Mouse (Mus musculus) cerebellum, adult 2 months (tissue): ENCODE measurements around the gene Gm266. TPM values are rescaled to one million over a fixed set of nuclear protein-coding genes. Genes with fewer than 3 reads are reported as not detected.

Source experiments
- DNase-seq, 2 experiments: peaks; one replicate each; pipeline ENCODE4 v3.0.0; 2021
- H3K27ac ChIP-seq: fragments of 200-500 bp; 2 replicates; pipeline ENCODE4 v1.5.1; 2012; ENCODE audit warnings: low read length, control low read depth, inconsistent platforms; ENCODE audit not compliant: insufficient read depth
- H3K27me3 ChIP-seq: fragments of 200-500 bp; 2 replicates; pipeline ENCODE4 v1.6.1; 2012; ENCODE audit warnings: inconsistent platforms, mild to moderate bottlenecking, low read length, moderate library complexity; ENCODE audit not compliant: control insufficient read depth, insufficient read depth
- H3K4me1 ChIP-seq: fragments of 200-500 bp; 2 replicates; pipeline ENCODE4 v1.6.1; 2011; ENCODE audit warnings: low read length; ENCODE audit not compliant: control insufficient read depth, insufficient read depth
- H3K4me3 ChIP-seq: fragments of 200-500 bp; replicated peaks from 2 replicates; pipeline ENCODE3; 2011; ENCODE audit warnings: mild to moderate bottlenecking, low read depth, low read length, control low read depth; ENCODE audit not compliant: insufficient read depth
- CTCF ChIP-seq: fragments of 200-500 bp; IDR thresholded peaks from 2 replicates; pipeline ENCODE4 v1.5.1; 2011; ENCODE audit warnings: low read depth, mild to moderate bottlenecking, control low read depth, low read length, moderate library complexity, borderline replicate concordance; ENCODE audit not compliant: insufficient read depth
- POLR2A ChIP-seq: fragments of 200-500 bp; IDR thresholded peaks from 2 replicates; pipeline ENCODE4 v1.6.1; 2011; ENCODE audit warnings: low read length, control low read depth, borderline replicate concordance; ENCODE audit not compliant: insufficient read depth
- WGBS: fragments of 180-500 bp; shearing (Covaris S2); methylation state at CpG from one replicate; pipeline ENCODE4 v1.1.7; 2018; 5-methylcytosine and 5-hydroxymethylcytosine counted together
- polyA plus RNA-seq: library from polyadenylated mRNA; depleted of rRNA; stranded (reverse); fragments of >200 nt; gene quantifications from 2 replicates; pipeline ENCODE4 v1.2.3, GENCODE M21; 2012

The Gm266 gene
- polyA plus RNA-seq, 1 experiment: 11.2 TPM

DNA sequence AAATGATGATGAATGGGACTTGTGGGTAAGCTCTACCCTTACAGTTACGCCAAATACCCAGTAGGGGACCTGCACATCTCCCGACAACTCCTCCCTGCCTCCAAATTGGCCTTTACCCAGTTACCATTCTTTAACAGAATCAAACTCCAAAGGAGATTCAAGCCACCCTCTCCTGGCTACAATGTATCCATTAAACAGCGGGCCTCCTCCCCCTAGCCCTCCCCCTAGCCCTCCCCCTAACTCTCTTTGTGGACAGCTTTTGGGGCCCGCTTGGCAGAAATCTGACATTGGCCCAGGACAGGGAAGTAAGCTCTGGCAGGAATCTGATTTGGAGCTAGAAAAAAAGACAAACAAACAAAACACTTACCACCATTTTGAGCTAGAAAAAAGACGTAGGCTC lies 14.0 kb upstream of the Gm266 start:
- Histone ChIP-seq H3K27ac (no peak overlapping the region), H3K4me1 (no peaks in the 10 kb centered on the region), H3K27me3 (no peaks in the 10 kb centered on the region), H3K4me3 (no peak overlapping the region)
- TF ChIP-seq POLR2A (no peak), CTCF (no peak)
- 45% methylated on average over 5 of the region's 5 CpGs for WGBS
- no peak for DNase-seq

DNA sequence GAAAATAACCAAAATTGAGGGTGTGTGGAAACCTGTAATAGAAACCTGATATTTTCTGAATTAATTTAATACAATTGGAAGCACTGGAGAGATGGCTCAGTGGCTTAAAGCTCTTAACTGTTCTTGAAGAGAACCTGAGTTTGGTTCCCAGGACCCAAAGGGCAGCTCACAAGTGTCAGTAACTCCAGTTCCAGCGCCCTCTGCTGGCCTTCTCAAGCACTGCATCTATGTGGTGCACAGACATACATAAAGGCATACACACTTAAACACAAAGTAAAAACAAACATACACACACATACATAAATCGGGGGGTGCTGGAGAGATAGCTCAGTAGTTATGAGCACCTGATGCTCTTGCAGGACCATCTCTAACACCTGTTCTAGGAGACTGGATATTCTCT lies 11.5 kb upstream of the Gm266 start:
- H3K4me3 ChIP-seq: no peak overlapping the region
- DNase-seq: no peak
- H3K27me3 ChIP-seq: no peaks in the 10 kb centered on the region
- 53% methylated on average over 2 of the region's 2 CpGs for WGBS
- no peak overlapping the region for H3K27ac ChIP-seq
- H3K4me1 ChIP-seq: no peaks in the 10 kb centered on the region
- TF ChIP-seq POLR2A (no peak), CTCF (peak; percentile 28; the same call in 1 of the 2 replicates)

DNA sequence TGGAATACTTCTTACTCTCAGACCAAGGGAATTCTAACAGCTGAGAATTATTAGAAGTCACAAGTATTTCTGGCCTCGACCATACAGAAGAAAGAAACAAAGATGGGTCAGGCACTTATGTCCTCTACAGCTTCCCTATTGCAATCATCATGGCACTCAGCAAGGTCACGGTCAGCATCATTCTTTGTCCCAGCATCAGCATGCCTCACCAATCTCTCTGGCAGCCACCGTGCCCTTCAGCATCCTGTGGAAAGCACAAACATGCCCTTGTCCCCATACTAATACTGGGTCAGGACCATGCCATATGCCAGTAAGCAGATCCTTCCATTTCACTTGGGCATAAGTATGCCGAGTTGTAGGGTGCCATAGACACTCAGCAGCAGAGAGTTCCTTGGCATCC lies 9.3 kb upstream of the Gm266 start:
- Histone ChIP-seq H3K4me1 (no peaks in the 10 kb centered on the region), H3K27me3 (no peaks in the 10 kb centered on the region), H3K27ac (no peak overlapping the region), H3K4me3 (no peak overlapping the region)
- WGBS: 58% methylated on average over 4 of the region's 4 CpGs
- TF ChIP-seq POLR2A (no peak), CTCF (no peak)
- no peak for DNase-seq

DNA sequence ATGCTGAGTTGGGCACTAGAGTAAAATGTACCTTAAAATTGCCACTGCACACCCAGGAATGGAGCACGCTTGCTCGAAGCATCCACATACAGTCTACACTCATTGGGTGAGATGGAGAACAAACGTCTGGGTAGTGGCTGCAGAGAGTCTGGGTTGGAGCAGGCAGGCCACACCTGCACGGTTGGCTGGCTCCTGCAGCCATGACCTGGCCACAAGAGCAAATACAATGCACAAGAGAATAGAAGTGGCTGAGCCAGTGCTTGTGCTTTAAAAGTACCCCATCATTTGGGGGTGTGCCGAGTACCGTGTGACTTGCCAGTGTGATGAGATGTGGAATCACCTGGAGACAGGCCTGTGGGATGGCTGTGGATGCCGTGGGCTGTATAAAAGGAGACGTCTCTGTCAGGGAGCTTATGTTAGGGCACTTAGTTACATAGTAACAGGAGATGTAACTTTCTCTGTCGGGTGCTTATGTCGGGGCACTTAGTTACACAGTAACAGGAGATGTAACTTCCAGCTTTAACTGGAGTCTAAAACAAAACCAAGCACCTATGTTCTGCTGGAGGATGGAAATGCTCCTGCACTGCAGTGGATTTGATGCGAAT lies 3.7 kb upstream of the Gm266 start:
- Histone ChIP-seq H3K4me1 (no peaks in the 10 kb centered on the region), H3K27ac (no peak overlapping the region), H3K4me3 (no peak overlapping the region), H3K27me3 (no peaks in the 10 kb centered on the region; the same call in 1 of the 2 replicates)
- TF ChIP-seq POLR2A (no peak), CTCF (no peak)
- DNase-seq: no peak
- WGBS: 76% methylated on average over 11 of the region's 11 CpGs

DNA sequence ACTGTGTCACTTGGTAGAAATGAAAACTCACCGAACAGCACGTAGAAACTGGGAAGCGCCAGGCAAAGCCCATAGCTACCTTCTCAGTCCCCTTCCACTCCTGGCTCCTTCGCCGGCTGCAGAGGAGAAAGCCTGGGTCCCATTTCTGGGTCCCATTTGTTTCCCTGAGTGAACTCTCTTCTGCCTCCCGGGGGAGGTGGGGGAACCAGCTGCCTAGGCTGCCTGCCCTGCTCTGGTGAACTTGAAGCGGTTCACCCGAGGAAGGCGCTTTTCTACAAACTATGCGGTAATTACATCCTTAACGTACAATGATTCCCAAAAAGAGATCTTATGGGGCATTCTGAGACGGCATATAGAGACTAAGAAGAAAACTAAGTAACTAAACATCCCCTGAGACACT lies 832 bp upstream of the Gm266 start:
- Histone ChIP-seq H3K27me3 (no peaks in the 10 kb centered on the region; the same call in 1 of the 2 replicates), H3K4me3 (no peak overlapping the region), H3K4me1 (no peaks in the 10 kb centered on the region), H3K27ac (no peak overlapping the region)
- DNase-seq: no peak
- 16% methylated on average over 12 of the region's 12 CpGs for WGBS
- TF ChIP-seq POLR2A: no peak
- no peak for TF ChIP-seq CTCF

DNA sequence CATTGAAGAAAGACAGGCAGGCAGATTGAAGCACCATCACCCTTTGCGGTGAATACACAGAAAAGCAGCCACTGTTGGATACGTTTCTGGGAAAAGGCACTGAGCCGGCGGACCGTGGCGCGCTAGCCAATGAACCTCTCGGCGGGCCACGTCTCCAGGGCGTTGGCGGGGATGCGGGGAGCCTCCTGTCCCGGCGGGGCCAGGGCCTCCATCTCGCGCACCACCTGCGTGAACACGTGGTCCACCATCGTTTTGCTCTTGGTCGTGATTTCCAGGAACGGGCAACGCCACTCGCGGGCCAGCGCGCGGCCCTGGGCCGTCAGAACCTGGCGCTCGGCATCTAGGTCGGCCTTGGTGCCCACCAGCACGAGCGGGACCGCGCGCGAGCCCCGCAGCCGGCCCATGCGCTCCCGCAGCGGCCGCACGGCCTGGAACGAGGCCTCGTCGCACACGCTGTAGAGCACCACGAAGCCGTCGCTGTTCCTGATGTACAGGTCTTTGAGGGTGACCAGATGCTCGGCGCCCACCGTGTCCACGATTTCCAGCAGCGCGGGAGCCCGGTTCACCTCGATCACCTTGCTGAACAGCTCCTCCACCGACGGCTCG lies 474 bp downstream of the Gm266 start:
- Histone ChIP-seq H3K27me3 (no peaks in the 10 kb centered on the region; the same call in 1 of the 2 replicates), H3K27ac (no peak overlapping the region), H3K4me3 (peak overlapping the region; percentile 20), H3K4me1 (peaks cover 3% of the 10 kb centered on the region; the same call in 1 of the 2 replicates)
- 1% methylated on average over 63 of the region's 63 CpGs for WGBS
- no peak for TF ChIP-seq POLR2A
- no peak for TF ChIP-seq CTCF
- DNase-seq: no peak

DNA sequence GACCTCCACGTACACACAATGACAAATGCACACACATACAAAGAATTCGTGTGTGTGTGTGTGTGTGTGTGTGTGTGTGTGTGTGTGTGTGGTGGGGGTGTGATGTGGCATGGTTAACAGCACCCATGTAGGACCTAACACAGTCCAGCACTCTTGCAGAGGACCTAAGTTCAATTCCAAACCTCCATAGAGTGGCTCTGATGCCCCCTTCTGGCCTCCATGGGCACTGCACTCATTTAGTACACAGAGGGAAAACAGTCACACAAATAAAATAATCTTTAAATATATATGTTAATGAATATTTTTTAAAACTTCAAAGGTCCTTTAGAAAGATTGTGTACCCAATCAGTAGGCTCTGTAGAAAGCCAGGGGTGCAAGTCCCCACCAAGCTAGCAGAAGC lies 5.7 kb downstream of the Gm266 start:
- no peaks in the 10 kb centered on the region for H3K27me3 ChIP-seq
- DNase-seq: no peak
- H3K27ac ChIP-seq: no peak overlapping the region
- no peak for TF ChIP-seq POLR2A
- peak; percentile 58 for TF ChIP-seq CTCF
- H3K4me1 ChIP-seq: peaks cover 3% of the 10 kb centered on the region
- H3K4me3 ChIP-seq: no peak overlapping the region
- WGBS: 80% methylated on average over 2 of the region's 2 CpGs

DNA sequence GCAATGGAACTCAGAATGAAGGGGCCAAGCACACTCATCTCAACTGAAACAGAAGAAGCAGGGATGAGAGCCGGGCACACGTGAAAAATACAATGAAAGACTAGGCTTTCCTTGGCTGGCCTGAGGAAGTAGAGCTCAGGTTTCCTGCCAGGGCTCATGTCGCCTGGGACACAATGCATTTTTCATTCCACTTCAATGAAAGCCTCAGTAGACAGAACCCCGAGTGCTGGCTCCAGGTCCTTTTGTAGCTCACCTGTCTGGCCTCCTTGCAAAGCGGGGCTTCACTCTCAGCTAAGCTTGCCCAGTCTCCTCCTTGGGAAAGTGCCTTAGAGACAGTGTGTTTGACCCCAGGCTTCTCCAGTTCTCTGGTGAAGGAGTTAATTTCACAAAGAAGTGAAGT lies 6.7 kb downstream of the Gm266 start:
- TF ChIP-seq POLR2A (no peak), CTCF (no peak)
- H3K27me3 ChIP-seq: no peaks in the 10 kb centered on the region
- no peak overlapping the region for H3K27ac ChIP-seq
- H3K4me3 ChIP-seq: no peak overlapping the region
- DNase-seq: no peak
- 73% methylated on average over 5 of the region's 5 CpGs for WGBS
- H3K4me1 ChIP-seq: peaks cover 5% of the 10 kb centered on the region
